In genomic region chr13:104285737-104286311, GRCm38 (mm10) we compare ENCODE assay signal across 8 mouse cellular contexts. TPM values are rescaled to one million over a fixed set of nuclear protein-coding genes. Genes with fewer than 3 reads are reported as not detected.
DNase-seq lines count a peak whose midpoint lies in the region; ATAC-seq and TF ChIP-seq lines count a peak whose summit lies in the region.

No protein-coding gene starts in this region.

- H3K27ac ChIP-seq in bone marrow macrophage, adult 2 months (ENCODE audit: insufficient read depth, low read depth, low read length), result peak overlapping the region; percentile 84
- 0 out of 2 replicates have a peak overlapping the region, but pooled peaks have one; percentile 10 for H3K27ac ChIP-seq in forebrain, embryonic 11.5 days (ENCODE audit: low read depth, low read length)
- no peak overlapping the region for H3K27ac ChIP-seq in hindbrain, embryonic 11.5 days (ENCODE audit: low read depth, low read length)
- H3K27ac ChIP-seq in stomach, embryonic 15.5 days, result peak overlapping the region; percentile 74

- no peak for ATAC-seq in forebrain, embryonic 11.5 days (replicated peaks; ENCODE audit: low FRiP score)
- no peak for ATAC-seq in hindbrain, embryonic 11.5 days (ENCODE audit: low FRiP score)
- 0 out of 2 replicates have a peak, but pooled peaks have one; percentile 10 for ATAC-seq in stomach, embryonic 15.5 days (ENCODE audit: insufficient read depth, low FRiP score, low read depth)

- H3K9ac ChIP-seq in forebrain, embryonic 11.5 days (ENCODE audit: low read length), result peak overlapping the region; percentile 50
- H3K9ac ChIP-seq in hindbrain, embryonic 11.5 days (ENCODE audit: low read depth, low read length), result peak overlapping the region; percentile 31; the same call in 1 of the 2 replicates
- peak overlapping the region; percentile 9; the same call in 1 of the 2 replicates for H3K9ac ChIP-seq in stomach, embryonic 15.5 days

- WGBS in forebrain, embryonic 11.5 days, result 3% methylated on average over 10 of the region's 10 CpGs
- 1% methylated on average over 10 of the region's 10 CpGs for whole genome bisulfite sequencing in hindbrain, embryonic 11.5 days
- 2% methylated on average over 10 of the region's 10 CpGs for WGBS in stomach, embryonic 15.5 days

- peak overlapping the region; percentile 70 for H3K4me2 ChIP-seq in forebrain, embryonic 11.5 days (ENCODE audit: low read depth, low read length, severe bottlenecking)
- H3K4me2 ChIP-seq in hindbrain, embryonic 11.5 days (replicated peaks; ENCODE audit: low read depth, low read length), result peak overlapping the region; percentile 62
- H3K4me2 ChIP-seq in stomach, embryonic 15.5 days, result peak overlapping the region; percentile 60

- peak overlapping the region; percentile 74 for H3K4me3 ChIP-seq in bone marrow macrophage, adult 2 months (ENCODE audit: insufficient read depth, low read length)
- peak overlapping the region; percentile 43 for H3K4me3 ChIP-seq in forebrain, embryonic 11.5 days (ENCODE audit: low read depth, low read length)
- peak overlapping the region; percentile 39 for H3K4me3 ChIP-seq in hindbrain, embryonic 11.5 days (ENCODE audit: low read depth, low read length)
- peak overlapping the region; percentile 50 for H3K4me3 ChIP-seq in stomach, embryonic 15.5 days (replicated peaks)

- TF ChIP-seq CTCF in bone marrow macrophage, adult 2 months (IDR thresholded peaks at IDR 0.05; ENCODE audit: low read depth, low read length), result no peak

- H3K27me3 ChIP-seq in forebrain, embryonic 11.5 days (ENCODE audit: control insufficient read depth, insufficient read depth, low read length), result no peaks in the 10 kb centered on the region
- no peaks in the 10 kb centered on the region for H3K27me3 ChIP-seq in hindbrain, embryonic 11.5 days (ENCODE audit: control insufficient read depth, insufficient read depth, low read length)
- H3K27me3 ChIP-seq in stomach, embryonic 15.5 days (replicated peaks), result no peaks in the 10 kb centered on the region

- no peak for TF ChIP-seq POLR2A in bone marrow macrophage, adult 2 months (IDR thresholded peaks at IDR 0.05; ENCODE audit: borderline replicate concordance, low read depth, low read length)

- H3K4me1 ChIP-seq in bone marrow macrophage, adult 2 months (ENCODE audit: control insufficient read depth, insufficient read depth, low read length), result no peaks in the 10 kb centered on the region
- H3K4me1 ChIP-seq in forebrain, embryonic 11.5 days (replicated peaks; ENCODE audit: control insufficient read depth, insufficient read depth, low read length), result peaks cover 6% of the 10 kb centered on the region; the same call in 1 of the 2 replicates
- H3K4me1 ChIP-seq in hindbrain, embryonic 11.5 days (replicated peaks; ENCODE audit: control insufficient read depth, insufficient read depth, low read length), result no peaks in the 10 kb centered on the region
- peaks cover 7% of the 10 kb centered on the region; the same call in 1 of the 2 replicates for H3K4me1 ChIP-seq in stomach, embryonic 15.5 days

- no peaks in the 10 kb centered on the region for H3K36me3 ChIP-seq in forebrain, embryonic 11.5 days (ENCODE audit: control insufficient read depth, insufficient read depth, low read length)
- H3K36me3 ChIP-seq in hindbrain, embryonic 11.5 days (ENCODE audit: control insufficient read depth, insufficient read depth, low read length), result no peaks in the 10 kb centered on the region
- H3K36me3 ChIP-seq in stomach, embryonic 15.5 days, result no peaks in the 10 kb centered on the region

- peak; percentile 17 for DNase-seq in adrenal gland, adult 8-10 months
- DNase-seq in adrenal gland, postnatal 4 days (ENCODE audit: low spot score in 2 of 2), result no peak
- DNase-seq in forebrain, embryonic 11.5 days (ENCODE audit: low spot score), result peak; percentile 48
- DNase-seq in hindbrain, embryonic 11.5 days (ENCODE audit: low spot score), result peak; percentile 40
- DNase-seq in layer of hippocampus, postnatal 10 days (ENCODE audit: low spot score in 2 of 2), result peak; percentile 17 to 35
- DNase-seq in lung, postnatal 4 days, result peak; percentile 23 to 50

- H3K9me3 ChIP-seq in forebrain, embryonic 11.5 days (ENCODE audit: control insufficient read depth, low read length), result no peaks in the 10 kb centered on the region
- no peaks in the 10 kb centered on the region for H3K9me3 ChIP-seq in hindbrain, embryonic 11.5 days (ENCODE audit: control insufficient read depth, low read length)
- no peaks in the 10 kb centered on the region for H3K9me3 ChIP-seq in stomach, embryonic 15.5 days

RNA-seq across cellular contexts. Expression of gene Adamts6, which starts 1.8 kb away (rescaled TPM):
- total RNA-seq in adrenal gland, adult 8-10 months (2022), result 10 to 100 TPM in 1 of 4 experiments, 1 to 10 TPM in 3; 1.5 to 10.0 (median 5.5) TPM
- total RNA-seq in adrenal gland, postnatal 4 days (2021), result 1 to 10 TPM; 5.6 to 8.1 TPM
- polyA plus RNA-seq in bone marrow macrophage, adult 2 months (2012; ENCODE audit: insufficient read depth, insufficient read length, missing spikeins), result 0.74 and 1.1 TPM in 2 replicates
- polyA plus RNA-seq in forebrain, embryonic 11.5 days (2014; fragmentation: Nextera tagmentation; extraction: Ambion mirVana), result 2.9 and 3.2 TPM in 2 replicates
- polyA plus RNA-seq in hindbrain, embryonic 11.5 days (2014; fragmentation: Nextera tagmentation; extraction: Ambion mirVana), result 1.6 and 2.5 TPM in 2 replicates
- 1 to 10 TPM; 3.5 to 4.2 TPM for total RNA-seq in layer of hippocampus, postnatal 10 days (2021)
- 1.6 and 2.1 TPM in 2 replicates for polyA plus RNA-seq in stomach, embryonic 15.5 days (2015; fragmentation: Nextera tagmentation; extraction: Ambion mirVana)

RNA-seq across cellular contexts. Expression of gene Ppwd1, which starts 57.2 kb away (rescaled TPM):
- 10 to 100 TPM; 12.2 to 15.9 (median 13.9) TPM for total RNA-seq in adrenal gland, adult 8-10 months (2022)
- total RNA-seq in adrenal gland, postnatal 4 days (2021), result 10 to 100 TPM; 21.5 to 21.6 TPM
- polyA plus RNA-seq in bone marrow macrophage, adult 2 months (2012; ENCODE audit: insufficient read depth, insufficient read length, missing spikeins), result 18.1 and 19.9 TPM in 2 replicates
- 15.8 and 16.6 TPM in 2 replicates for polyA plus RNA-seq in forebrain, embryonic 11.5 days (2014; fragmentation: Nextera tagmentation; extraction: Ambion mirVana)
- 13.2 and 13.4 TPM in 2 replicates for polyA plus RNA-seq in hindbrain, embryonic 11.5 days (2014; fragmentation: Nextera tagmentation; extraction: Ambion mirVana)
- 10 to 100 TPM; 13.2 to 13.7 TPM for total RNA-seq in layer of hippocampus, postnatal 10 days (2021)
- 13.3 and 13.4 TPM in 2 replicates for polyA plus RNA-seq in stomach, embryonic 15.5 days (2015; fragmentation: Nextera tagmentation; extraction: Ambion mirVana)

RNA-seq across cellular contexts. Expression of gene Cenpk, which starts 57.4 kb away (rescaled TPM):
- 1 to 10 TPM in 3 of 4 experiments, under 1 TPM in 1; 0.80 to 2.4 (median 1.4) TPM for total RNA-seq in adrenal gland, adult 8-10 months (2022)
- 10 to 100 TPM; 10.8 to 11.0 TPM for total RNA-seq in adrenal gland, postnatal 4 days (2021)
- 9.6 and 9.8 TPM in 2 replicates for polyA plus RNA-seq in bone marrow macrophage, adult 2 months (2012; ENCODE audit: insufficient read depth, insufficient read length, missing spikeins)
- 77.8 and 92.6 TPM in 2 replicates for polyA plus RNA-seq in forebrain, embryonic 11.5 days (2014; fragmentation: Nextera tagmentation; extraction: Ambion mirVana)
- polyA plus RNA-seq in hindbrain, embryonic 11.5 days (2014; fragmentation: Nextera tagmentation; extraction: Ambion mirVana), result 61.6 and 70.2 TPM in 2 replicates
- total RNA-seq in layer of hippocampus, postnatal 10 days (2021), result 1 to 10 TPM; 3.0 to 4.5 TPM
- 61.4 and 69.8 TPM in 2 replicates for polyA plus RNA-seq in stomach, embryonic 15.5 days (2015; fragmentation: Nextera tagmentation; extraction: Ambion mirVana)

Comparison
In these comparisons a context has a peak if more than half of its experiments do, and no peak if none do; other contexts are left out.
1. DNase-seq: peak in adrenal gland, adult 8-10 months (single experiment), forebrain, embryonic 11.5 days (single experiment), hindbrain, embryonic 11.5 days (single experiment), layer of hippocampus, postnatal 10 days (2 of 2) and lung, postnatal 4 days (2 of 2); none in adrenal gland, postnatal 4 days (0 of 2).
2. Peak in every context shown above with its lines, with median percentiles within 50 percentile points of each other: H3K4me3 ChIP-seq, H3K4me2 ChIP-seq and H3K9ac ChIP-seq.